Mouse (Mus musculus) lung, postnatal 0 days (tissue): ENCODE data around the gene Fastkd5.

Source experiments
- CTCF ChIP-seq: IDR thresholded peaks from 2 replicates; pipeline ENCODE4 v1.5.1; 2016; ENCODE audit warnings: antibody characterized with exemption, mild to moderate bottlenecking
- EP300 ChIP-seq: IDR thresholded peaks from 2 replicates; pipeline ENCODE4 v1.6.1; 2016; ENCODE audit warnings: antibody characterized with exemption, mild to moderate bottlenecking, control low read depth

- TF ChIP-seq CTCF (no peak), EP300 (no peak)
Measured at GRCm38 (mm10) chr2:130677211-130677610, 47.4 kb upstream of the Fastkd5 start.
